Mouse (Mus musculus) hindbrain, postnatal 0 days (tissue): ENCODE data around the gene Sars2. TPM values are rescaled to one million over a fixed set of nuclear protein-coding genes. Genes with fewer than 3 reads are reported as not detected.

Source experiments
- ATAC-seq: fragments of 200-750 bp; cut with Nextera tagmentation; 2 replicates; pipeline ENCODE4 v1.8.0; 2017; ENCODE audit warnings: mild to moderate bottlenecking, moderate TSS enrichment, moderate library complexity
- DNase-seq: peaks from one replicate; pipeline ENCODE4 v3.0.0-alpha.2; 2015; ENCODE audit warnings: low spot score
- H3K27ac ChIP-seq: fragments of 300-500 bp; sonication (generic); 2 replicates; pipeline ENCODE4 v1.5.1; 2014; ENCODE audit warnings: mild to moderate bottlenecking
- H3K27me3 ChIP-seq: fragments of 300-500 bp; sonication (generic); 2 replicates; pipeline ENCODE4 v1.6.1; 2014; ENCODE audit warnings: low read length, mixed read lengths; ENCODE audit not compliant: insufficient read depth
- H3K36me3 ChIP-seq: fragments of 300-500 bp; sonication (generic); 2 replicates; pipeline ENCODE4 v1.6.1; 2014; ENCODE audit warnings: low read length, mixed read lengths; ENCODE audit not compliant: insufficient read depth
- H3K4me1 ChIP-seq: fragments of 300-500 bp; sonication (generic); 2 replicates; pipeline ENCODE4 v1.6.1; 2014; ENCODE audit warnings: antibody characterized with exemption, low read length, mixed read lengths; ENCODE audit not compliant: insufficient read depth
- H3K4me2 ChIP-seq: fragments of 300-500 bp; sonication (generic); 2 replicates; pipeline ENCODE4 v1.6.1; 2014; ENCODE audit warnings: low read depth, mild to moderate bottlenecking, low read length, moderate library complexity, mixed read lengths
- H3K4me3 ChIP-seq: fragments of 300-500 bp; sonication (generic); 2 replicates; pipeline ENCODE4 v1.5.1; 2014; ENCODE audit warnings: low read length
- H3K9ac ChIP-seq: fragments of 300-500 bp; sonication (generic); replicated peaks from 2 replicates; pipeline ENCODE4 v1.6.1; 2014; ENCODE audit warnings: mild to moderate bottlenecking, low read length, moderate library complexity, mixed read lengths
- H3K9me3 ChIP-seq: fragments of 300-500 bp; sonication (generic); 2 replicates; pipeline ENCODE4 v1.6.1; 2016; ENCODE audit warnings: low read length, mixed read lengths
- CTCF ChIP-seq: IDR thresholded peaks from 2 replicates; pipeline ENCODE4 v1.5.1; 2016; ENCODE audit warnings: antibody characterized with exemption, control low read depth, low read depth
- WGBS: fragments of 180-500 bp; shearing (Covaris S2); extraction: QIAGEN DNeasy Blood & Tissue Kit; methylation state at CpG from one replicate; pipeline ENCODE4 v1.1.7; 2014; 5-methylcytosine and 5-hydroxymethylcytosine counted together
- polyA plus RNA-seq: library from polyadenylated mRNA; unstranded; fragments of >200 nt; fragmentation: Nextera tagmentation; extraction: Ambion mirVana; gene quantifications from 2 replicates; pipeline ENCODE4 v1.2.1, GENCODE M21; 2015
- total RNA-seq: library from RNA; depleted of rRNA; stranded (reverse); fragments of >200 nt; gene quantifications from 2 replicates; pipeline ENCODE4 v1.2.3, GENCODE M21; 2014; rRNA removed

Sars2 gene
- total and polyA plus RNA-seq, 2 experiments from 2014 or later: 17.3 to 18.9 TPM

DNA sequence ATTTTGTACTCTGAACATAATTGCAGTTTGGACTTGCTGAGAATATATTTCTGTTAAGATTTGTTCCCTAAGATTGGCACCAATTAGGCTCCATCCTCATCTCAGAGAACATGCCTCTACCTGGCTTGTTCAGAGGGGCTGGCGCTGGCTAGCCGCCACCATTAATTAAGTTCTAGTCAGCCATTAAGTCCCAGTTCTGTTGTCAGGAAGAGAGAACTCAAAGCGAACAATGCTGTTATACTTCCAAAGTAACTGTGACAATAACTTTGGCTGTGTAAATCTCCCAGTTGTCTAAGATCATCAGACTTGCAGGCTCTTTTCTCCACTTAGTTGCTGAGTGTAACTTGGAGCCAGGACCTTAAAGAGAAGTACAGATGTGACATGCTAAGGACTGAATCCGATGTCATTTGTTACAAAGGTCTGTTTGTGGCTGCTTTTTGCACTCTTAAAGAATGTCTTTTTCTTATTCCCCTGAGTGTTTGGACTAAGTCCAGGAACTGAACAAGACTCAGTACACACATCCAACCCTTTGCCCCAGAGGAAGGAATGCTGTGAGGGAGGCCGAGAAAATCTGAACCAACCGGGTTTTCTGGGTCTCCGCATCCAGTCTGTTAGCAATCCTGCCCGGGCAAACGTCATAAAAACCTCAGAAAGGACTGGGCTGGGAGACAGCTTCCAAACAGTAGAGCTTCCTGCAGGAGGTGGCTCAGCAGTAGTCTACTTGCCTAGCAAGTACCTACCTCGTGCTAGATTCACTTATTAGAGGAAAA, 60.3 kb downstream of the Sars2 start:
- H3K4me1 ChIP-seq: no peaks in the 10 kb centered on the region
- 15% methylated on average over 10 of the region's 10 CpGs for WGBS
- no peak overlapping the region for H3K9ac ChIP-seq
- no peak overlapping the region for H3K4me3 ChIP-seq
- DNase-seq (peak; percentile 57), ATAC-seq (peak; percentile 57; the same call in 1 of the 2 replicates)
- peak overlapping the region; percentile 64 for H3K27ac ChIP-seq
- no peaks in the 10 kb centered on the region for H3K27me3 ChIP-seq
- no peaks in the 10 kb centered on the region for H3K36me3 ChIP-seq
- no peaks in the 10 kb centered on the region for H3K9me3 ChIP-seq
- H3K4me2 ChIP-seq: no peak overlapping the region
- TF ChIP-seq CTCF: 0 out of 2 replicates have a peak, but pooled peaks have one; percentile 10

DNA sequence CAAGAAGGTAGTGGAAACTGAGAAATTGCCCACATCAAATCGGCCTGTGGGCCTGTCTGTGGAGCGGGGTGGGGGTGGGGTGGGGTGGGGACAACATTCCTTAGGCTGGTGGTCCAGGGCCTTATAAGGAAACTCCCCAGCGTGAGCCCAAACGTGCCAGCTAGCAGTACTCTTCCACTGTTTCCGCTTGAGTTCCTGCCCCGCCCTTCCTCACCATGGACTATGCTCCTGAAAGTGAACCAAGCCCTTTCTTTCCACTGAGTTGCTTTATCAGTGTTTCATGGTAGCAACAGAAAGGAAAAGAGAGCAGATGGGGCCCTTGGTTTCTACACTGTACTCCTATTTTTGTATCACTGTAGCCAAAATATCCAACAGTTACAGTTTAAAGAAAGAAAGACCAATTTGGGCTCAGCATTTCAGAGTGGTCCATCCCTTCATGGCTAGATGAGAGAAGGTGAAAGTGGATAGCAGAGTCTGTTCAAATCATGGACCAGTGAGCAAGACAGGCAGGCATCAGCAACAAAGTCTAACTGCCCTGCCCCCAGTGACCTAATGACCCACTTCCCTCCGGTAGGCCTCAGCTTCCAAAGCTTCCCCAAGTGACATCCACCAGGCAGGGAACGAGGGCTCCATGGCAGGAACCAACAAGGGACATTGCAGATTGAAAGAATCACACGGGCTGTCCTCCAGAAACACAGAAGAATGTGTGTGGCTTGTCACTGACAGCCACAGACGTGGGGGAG, 61.2 kb downstream of the Sars2 start:
- Histone ChIP-seq H3K27ac (peak overlapping the region; percentile 64; the same call in 1 of the 2 replicates), H3K9ac (no peak overlapping the region), H3K36me3 (no peaks in the 10 kb centered on the region), H3K4me1 (peaks cover 5% of the 10 kb centered on the region), H3K4me2 (no peak overlapping the region), H3K27me3 (no peaks in the 10 kb centered on the region), H3K4me3 (no peak overlapping the region), H3K9me3 (no peaks in the 10 kb centered on the region)
- ATAC-seq (no peak), DNase-seq (no peak)
- TF ChIP-seq CTCF: no peak
- 12% methylated on average over 10 of the region's 10 CpGs for WGBS

Other genes with a start within 250 kb of the Sars2 start
- not detected in 2 replicates for gene Ifnl2, start 231.5 kb upstream of the Sars2 start, total RNA-seq
- not detected in 2 replicates for gene Ifnl2, start 231.5 kb upstream of the Sars2 start, polyA plus RNA-seq
- not detected in 2 replicates for gene Ifnl3, start 219.2 kb upstream of the Sars2 start, total RNA-seq
- gene Ifnl3, start 219.2 kb upstream of the Sars2 start, polyA plus RNA-seq: not detected in 2 replicates
- not detected in 2 replicates for gene Sycn, start 201.1 kb upstream of the Sars2 start, total RNA-seq
- gene Sycn, start 201.1 kb upstream of the Sars2 start, polyA plus RNA-seq: not detected in 2 replicates
- gene Nccrp1, start 194.7 kb upstream of the Sars2 start, total RNA-seq: not detected in 2 replicates
- gene Nccrp1, start 194.7 kb upstream of the Sars2 start, polyA plus RNA-seq: 0.34 TPM in 2 replicates
- gene Samd4b, start 143.8 kb upstream of the Sars2 start, total RNA-seq: 58.8 and 60.5 TPM in 2 replicates
- 17.7 and 19.7 TPM in 2 replicates for gene Samd4b, start 143.8 kb upstream of the Sars2 start, polyA plus RNA-seq
- gene Pak4, start 143.8 kb upstream of the Sars2 start, total RNA-seq: 14.8 and 20.3 TPM in 2 replicates
- 13.2 and 14.0 TPM in 2 replicates for gene Pak4, start 143.8 kb upstream of the Sars2 start, polyA plus RNA-seq
- 0.25 and 1.2 TPM in 2 replicates for gene Acp7, start 110.7 kb upstream of the Sars2 start, total RNA-seq
- 0.28 and 0.56 TPM in 2 replicates for gene Acp7, start 110.7 kb upstream of the Sars2 start, polyA plus RNA-seq
- gene Fbxo27, start 49.1 kb upstream of the Sars2 start, total RNA-seq: 5.0 and 6.1 TPM in 2 replicates
- 9.0 and 10.2 TPM in 2 replicates for gene Fbxo27, start 49.1 kb upstream of the Sars2 start, polyA plus RNA-seq
- 3.7 and 5.0 TPM in 2 replicates for gene Fbxo17, start 25.2 kb upstream of the Sars2 start, total RNA-seq
- gene Fbxo17, start 25.2 kb upstream of the Sars2 start, polyA plus RNA-seq: 6.5 and 7.7 TPM in 2 replicates
- 66.4 and 90.3 TPM in 2 replicates for gene Mrps12, start 172 bp upstream of the Sars2 start, total RNA-seq
- 110 and 111 TPM in 2 replicates for gene Mrps12, start 172 bp upstream of the Sars2 start, polyA plus RNA-seq
- gene Ccer2, start 14.2 kb downstream of the Sars2 start, total RNA-seq: not detected in 2 replicates
- gene Ccer2, start 14.2 kb downstream of the Sars2 start, polyA plus RNA-seq: 1.4 and 1.9 TPM in 2 replicates
- gene Sirt2, start 24.7 kb downstream of the Sars2 start, total RNA-seq: 92.6 and 95.5 TPM in 2 replicates
- 147 and 160 TPM in 2 replicates for gene Sirt2, start 24.7 kb downstream of the Sars2 start, polyA plus RNA-seq
- 18.2 and 22.7 TPM in 2 replicates for gene Nfkbib, start 25.5 kb downstream of the Sars2 start, total RNA-seq
- gene Nfkbib, start 25.5 kb downstream of the Sars2 start, polyA plus RNA-seq: 59.7 and 67.9 TPM in 2 replicates
- gene Rinl, start 47.0 kb downstream of the Sars2 start, total RNA-seq: 1.2 TPM in 2 replicates
- 1.4 and 2.0 TPM in 2 replicates for gene Rinl, start 47.0 kb downstream of the Sars2 start, polyA plus RNA-seq
- gene Hnrnpl, start 66.5 kb downstream of the Sars2 start, total RNA-seq: 233 and 275 TPM in 2 replicates
- 179 and 191 TPM in 2 replicates for gene Hnrnpl, start 66.5 kb downstream of the Sars2 start, polyA plus RNA-seq
- gene Ech1, start 83.2 kb downstream of the Sars2 start, total RNA-seq: 95.5 and 131 TPM in 2 replicates
- gene Ech1, start 83.2 kb downstream of the Sars2 start, polyA plus RNA-seq: 122 and 127 TPM in 2 replicates
- gene Lgals4, start 91.9 kb downstream of the Sars2 start, total RNA-seq: 0.47 and 8.4 TPM in 2 replicates
- 5.0 and 5.8 TPM in 2 replicates for gene Lgals4, start 91.9 kb downstream of the Sars2 start, polyA plus RNA-seq
- 1.1 TPM in 1 of 2 replicates, not detected in the other for gene Lgals7, start 121.9 kb downstream of the Sars2 start, total RNA-seq
- gene Lgals7, start 121.9 kb downstream of the Sars2 start, polyA plus RNA-seq: 3.7 and 5.0 TPM in 2 replicates
- gene Capn12, start 139.4 kb downstream of the Sars2 start, total RNA-seq: 0.07 TPM in 1 of 2 replicates, not detected in the other
- gene Capn12, start 139.4 kb downstream of the Sars2 start, polyA plus RNA-seq: 0.53 and 0.62 TPM in 2 replicates
- gene Actn4, start 220.3 kb downstream of the Sars2 start, total RNA-seq: 81.3 and 85.7 TPM in 2 replicates
- gene Actn4, start 220.3 kb downstream of the Sars2 start, polyA plus RNA-seq: 114 and 115 TPM in 2 replicates
- 347 and 472 TPM in 2 replicates for gene Eif3k, start 239.9 kb downstream of the Sars2 start, total RNA-seq
- 309 TPM in 2 replicates for gene Eif3k, start 239.9 kb downstream of the Sars2 start, polyA plus RNA-seq
- gene Map4k1, start 240.1 kb downstream of the Sars2 start, total RNA-seq: 4.1 and 5.8 TPM in 2 replicates
- 12.5 and 15.0 TPM in 2 replicates for gene Map4k1, start 240.1 kb downstream of the Sars2 start, polyA plus RNA-seq